Mouse (Mus musculus) frontal cortex, postnatal 36 days (tissue): ENCODE measurements around the gene Hoxa3.
A peak's percentile ranks its signal among the peaks of the same experiment; 100 is the strongest.

Source experiments
- DNase-seq, 2 experiments: peaks; one replicate each; pipeline ENCODE4 v3.0.0; 2022; ENCODE audit warnings: low spot score in 2 of 2

The Hoxa3 gene

DNA sequence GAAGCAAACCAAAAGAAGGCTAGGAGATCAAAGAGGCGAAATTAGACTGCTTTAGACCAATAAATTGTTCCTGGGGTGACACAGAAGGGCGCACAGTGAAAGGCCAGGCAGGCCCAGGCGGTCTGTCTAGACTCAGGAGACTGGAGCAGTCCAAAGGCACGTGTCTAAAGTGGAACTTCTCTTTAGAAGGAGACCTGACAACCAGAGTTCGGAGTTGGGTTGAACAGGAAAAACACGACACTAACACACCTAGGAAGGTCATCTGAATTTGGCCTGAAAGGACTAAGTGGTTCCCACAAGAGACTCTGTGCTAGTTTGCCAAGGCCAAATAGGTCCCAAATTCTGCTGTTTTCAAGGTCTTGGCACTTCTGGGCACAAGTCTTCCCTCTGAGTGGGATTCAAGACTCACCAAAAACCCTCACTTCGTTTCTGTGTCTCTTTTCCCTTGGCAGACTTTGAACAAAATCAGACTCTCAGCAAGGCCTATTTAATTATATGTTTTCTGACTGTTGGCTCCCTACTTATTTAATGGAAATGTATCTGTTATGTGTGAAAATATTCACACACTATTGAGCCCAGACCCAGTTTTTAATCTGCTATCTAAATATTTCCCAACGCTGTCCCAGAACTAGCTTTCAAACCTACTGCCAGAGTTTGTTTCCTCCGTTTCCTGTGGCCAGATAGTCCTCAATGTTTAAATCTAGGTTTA, 6.3 kb upstream of the Hoxa3 start:
- DNase-seq, result no peak

GRCm38 (mm10) chr6:52218643-52219215, 5.6 kb upstream of the Hoxa3 start:
- DNase-seq, result no peak

DNA sequence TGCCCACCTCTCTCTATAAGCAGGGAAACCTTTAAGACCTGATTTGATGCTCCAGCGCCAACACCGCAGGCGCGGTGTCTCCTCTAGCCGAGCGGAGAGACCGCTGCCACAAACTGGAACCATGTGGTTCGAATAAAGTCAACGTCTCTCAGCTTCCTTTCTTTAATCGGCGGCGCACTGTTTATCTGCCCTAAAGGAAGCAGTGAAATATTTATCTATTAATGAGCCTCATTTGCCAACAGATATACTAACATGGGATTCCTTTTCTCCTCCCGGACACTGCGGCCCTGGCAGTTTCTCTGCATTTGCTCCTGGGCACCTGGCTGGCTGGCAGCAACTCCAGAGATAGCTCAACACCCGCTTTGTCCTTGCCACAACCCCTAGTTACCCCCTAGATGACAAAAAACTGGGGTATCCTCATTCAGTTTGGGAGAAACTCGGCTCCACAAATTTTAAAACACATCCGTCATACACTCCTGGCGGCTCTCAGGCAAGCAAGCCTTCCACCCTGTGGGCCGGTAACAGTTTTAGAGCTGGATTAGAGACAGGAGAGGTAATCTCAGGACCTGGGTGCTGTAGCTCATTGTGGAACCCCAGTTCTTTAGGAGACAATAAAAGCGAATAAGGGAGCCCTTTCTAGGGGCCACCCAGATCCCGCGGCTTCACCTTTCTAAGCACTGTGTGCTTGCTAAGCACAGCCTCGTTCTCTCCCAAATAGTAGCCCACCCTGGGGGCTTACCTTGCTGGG, 4.9 kb upstream of the Hoxa3 start:
- DNase-seq, result no peak

GRCm38 (mm10) chr6:52217459-52217768, 4.3 kb upstream of the Hoxa3 start:
- no peak for DNase-seq

DNA sequence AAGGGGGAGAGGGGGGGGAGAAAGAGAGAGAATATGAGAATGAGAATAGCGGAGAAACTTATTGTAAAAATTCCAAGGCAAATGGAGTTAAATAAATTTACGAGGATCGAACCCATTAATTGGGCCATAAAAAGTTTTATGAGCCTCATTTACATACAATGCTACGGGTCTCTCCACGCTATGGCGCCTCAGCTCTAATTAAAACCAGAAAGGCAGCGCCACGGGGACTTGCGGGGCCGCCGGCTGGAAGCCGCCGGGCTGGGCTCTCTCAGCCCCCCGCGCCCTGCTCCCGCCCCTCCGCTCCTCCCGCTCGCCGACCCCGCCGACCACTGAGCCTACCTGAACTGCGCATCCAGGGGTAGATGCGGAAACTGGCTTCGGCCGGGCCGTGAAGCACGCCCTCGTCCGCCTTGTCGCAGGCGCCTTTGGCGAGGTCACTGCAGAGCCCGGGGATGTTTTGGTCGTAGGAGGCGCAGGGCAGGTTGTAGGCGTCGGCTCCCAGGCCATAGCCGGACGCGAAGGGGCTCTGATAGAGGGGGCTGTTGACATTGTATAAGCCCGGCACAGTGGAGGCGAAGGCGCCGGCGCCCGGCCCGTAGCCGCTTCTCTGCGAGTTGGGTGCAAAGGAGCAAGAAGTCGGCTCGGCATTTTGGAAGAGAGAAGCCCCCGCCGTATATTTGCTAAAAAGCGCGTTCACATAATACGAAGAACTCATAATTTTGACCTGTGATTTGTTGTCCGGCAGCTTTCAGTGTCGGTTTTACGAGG, 3.7 kb upstream of the Hoxa3 start:
- no peak for DNase-seq

DNA sequence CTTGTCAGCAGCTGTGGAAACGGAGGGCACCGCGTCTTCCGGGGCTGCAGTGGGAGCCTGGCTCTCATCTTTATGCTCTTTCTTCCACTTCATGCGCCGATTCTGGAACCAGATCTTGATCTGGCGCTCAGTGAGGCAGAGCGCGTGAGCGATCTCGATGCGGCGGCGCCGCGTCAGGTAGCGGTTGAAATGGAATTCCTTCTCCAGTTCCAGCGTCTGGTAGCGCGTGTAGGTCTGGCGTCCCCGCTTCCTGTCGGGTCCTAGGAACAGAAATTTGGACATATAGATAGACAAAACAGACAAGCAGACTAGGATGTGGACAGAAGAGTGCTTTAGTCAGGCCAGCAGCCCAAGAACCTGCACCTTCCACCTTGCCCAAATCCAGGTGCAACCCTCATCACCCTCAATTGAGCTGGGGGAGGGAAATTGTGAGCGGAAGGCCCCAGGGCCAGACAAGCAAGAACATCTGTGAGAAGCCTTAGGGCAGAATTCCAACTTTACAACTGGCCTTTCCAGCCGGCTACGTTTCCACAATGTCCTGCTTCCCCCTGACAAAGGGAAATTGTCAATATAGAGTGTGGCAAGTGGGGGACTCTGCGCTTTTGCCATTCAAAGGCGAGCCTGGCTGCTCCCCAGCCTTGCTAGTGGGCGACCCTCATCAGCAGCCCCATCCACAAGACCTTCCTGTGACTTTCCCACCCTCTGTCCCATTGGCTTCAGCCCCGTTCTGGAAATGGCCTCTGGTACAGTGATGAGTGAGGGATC, 2.8 kb upstream of the Hoxa3 start:
- no peak for DNase-seq

DNA sequence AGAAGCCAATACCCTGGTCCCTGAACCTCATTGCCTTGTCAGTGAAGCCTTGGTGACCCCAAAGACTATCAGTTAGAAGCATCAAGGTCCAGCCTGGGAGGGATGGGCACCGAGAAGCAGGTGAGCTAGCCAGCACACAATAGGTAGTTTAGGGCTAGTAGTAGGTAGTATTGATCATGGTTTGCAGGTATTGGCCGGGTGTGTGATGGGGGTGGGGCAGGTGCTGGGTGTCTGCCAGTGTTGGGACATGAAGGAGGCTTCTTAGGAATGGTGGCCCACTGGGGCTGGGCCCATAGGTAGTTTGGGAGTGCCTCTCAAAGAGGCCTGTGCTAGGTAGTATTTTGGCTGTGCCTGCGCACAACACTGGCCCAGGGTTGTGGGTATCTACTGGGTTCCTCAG, 1.9 kb upstream of the Hoxa3 start:
- DNase-seq, result no peak

GRCm38 (mm10) chr6:52214271-52214670, 1.1 kb upstream of the Hoxa3 start:
- no peak for DNase-seq

- DNase-seq, result no peak
Observed at GRCm38 (mm10) chr6:52212556-52213118, 499 bp downstream of the Hoxa3 start.

DNA sequence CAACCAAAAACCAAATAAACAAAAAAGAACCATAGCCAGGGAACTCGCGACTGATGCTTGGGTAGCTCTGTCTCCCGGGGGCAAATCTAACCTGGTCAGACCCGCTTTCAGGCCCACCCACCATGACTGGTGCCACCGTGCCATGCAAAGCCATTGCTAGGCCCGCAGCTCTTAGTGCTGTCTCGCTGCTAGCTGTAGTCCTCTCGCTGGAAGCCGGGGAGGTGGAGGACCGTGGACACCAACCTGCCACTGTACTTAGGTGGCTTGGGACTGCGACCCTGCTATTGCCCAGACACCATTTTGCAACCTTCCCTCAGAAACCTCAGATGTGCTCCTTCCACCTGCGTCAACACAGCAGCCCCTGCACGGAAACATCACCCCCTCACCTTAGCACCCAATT, 1.2 kb downstream of the Hoxa3 start:
- DNase-seq, result no peak

DNA sequence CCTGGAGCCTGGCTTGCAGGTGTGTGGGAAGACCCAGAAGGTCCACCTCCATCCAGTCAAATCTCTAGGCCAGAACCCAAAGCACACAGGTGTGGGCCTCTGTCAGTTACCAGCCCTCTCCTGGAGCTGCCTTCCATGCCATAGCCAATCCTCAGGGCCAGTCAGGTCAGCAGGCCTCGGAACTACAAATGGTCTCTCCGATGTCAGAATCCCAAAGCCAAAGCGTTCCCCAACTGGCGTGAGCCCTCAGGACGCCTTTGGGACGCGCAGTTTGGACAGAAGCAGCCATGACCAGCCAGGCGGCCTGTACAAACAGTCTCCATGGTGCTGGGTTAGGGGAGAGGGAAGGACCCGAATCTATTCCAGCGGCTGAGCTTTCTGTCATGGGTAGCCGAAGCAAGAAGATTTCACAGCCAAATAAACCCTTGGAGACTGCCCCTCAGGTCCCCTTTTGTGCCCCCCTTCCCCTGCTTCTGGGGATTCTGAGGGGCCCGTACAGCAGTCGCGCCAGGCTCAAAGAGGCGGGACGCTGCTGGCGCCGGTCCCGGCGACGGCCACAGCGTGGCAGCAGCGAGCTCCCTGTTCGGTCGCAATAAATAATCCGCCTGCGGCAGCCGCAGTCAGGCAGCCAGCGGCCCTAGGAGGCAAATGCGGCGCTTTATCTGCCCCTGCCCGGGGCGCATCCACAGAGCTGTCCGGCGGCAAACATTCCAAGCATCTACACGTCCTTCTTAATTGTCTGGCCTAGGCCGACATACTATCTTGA, 1.8 kb downstream of the Hoxa3 start:
- DNase-seq, result peak in 1 of 2 experiments; percentile 56

DNA sequence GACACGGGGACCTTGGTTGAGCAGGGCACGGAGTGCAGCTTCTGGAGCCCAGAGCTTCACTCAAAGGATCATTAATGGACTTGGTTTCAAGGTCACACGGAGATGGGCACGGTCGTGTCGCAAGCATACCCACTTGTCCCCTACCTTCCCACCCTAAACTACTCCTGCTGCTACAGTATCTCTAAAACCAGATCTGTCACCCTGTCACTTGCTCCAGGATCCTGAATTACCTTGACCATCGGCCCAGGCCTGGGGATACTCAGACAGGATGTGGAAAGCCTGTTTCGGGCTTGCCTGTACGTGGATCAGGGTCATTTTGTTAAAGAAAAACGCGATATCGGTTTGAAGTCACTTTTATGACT, 3.5 kb downstream of the Hoxa3 start:
- DNase-seq, result no peak

GRCm38 (mm10) chr6:52208868-52209684, 4.1 kb downstream of the Hoxa3 start:
- DNase-seq, result no peak

DNA sequence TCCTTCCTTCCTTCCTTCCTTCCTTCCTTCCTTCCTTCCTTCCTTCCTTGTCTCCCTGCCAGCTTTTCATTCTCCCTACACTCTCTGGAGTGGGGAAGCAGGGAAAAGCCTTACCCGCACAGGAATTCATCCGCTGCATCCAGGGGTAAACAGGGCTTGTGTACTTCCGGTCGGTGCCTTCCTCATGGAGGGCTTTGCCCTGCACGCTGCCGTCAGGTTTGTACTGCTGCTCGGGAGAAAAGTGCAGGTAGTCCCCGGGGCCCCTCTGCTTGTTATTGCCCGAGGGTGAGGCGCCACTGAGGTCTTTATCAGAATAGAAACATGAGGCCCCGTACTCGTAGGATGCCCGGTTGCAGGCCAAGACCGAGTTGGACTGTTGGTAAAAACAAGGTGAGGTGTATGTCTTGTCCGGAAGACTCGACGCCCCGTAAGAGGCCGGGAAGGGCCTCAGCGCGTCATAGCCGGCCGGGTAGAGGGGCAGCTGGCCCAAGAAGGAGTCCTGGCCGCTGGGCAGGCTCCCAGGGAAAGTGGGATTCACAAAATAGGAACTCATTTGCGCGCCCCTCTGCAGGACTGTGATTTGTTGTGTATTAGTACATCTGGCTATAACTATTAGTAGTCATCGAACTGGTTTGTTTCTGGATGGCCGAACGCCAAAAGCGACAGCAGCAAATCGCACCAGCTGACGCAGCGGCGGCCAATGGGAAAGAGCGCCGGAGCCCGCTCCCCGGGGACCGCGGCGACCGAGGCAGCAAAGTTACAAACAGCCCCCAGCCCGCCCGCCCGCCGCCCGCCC, 4.9 kb downstream of the Hoxa3 start, which contains the start of gene Hoxa6:
Gene Hoxa6, minus strand, starts transcription at position 651 of the 796 bp plus-strand sequence.
- no peak for DNase-seq

- no peak for DNase-seq
Observed at GRCm38 (mm10) chr6:52207684-52207976, 5.5 kb downstream of the Hoxa3 start.

- DNase-seq, result no peak
Observed at GRCm38 (mm10) chr6:52206882-52207683, 6.1 kb downstream of the Hoxa3 start.

GRCm38 (mm10) chr6:52205638-52206621, 7.2 kb downstream of the Hoxa3 start:
- DNase-seq, result no peak
